Mouse (Mus musculus): ENCODE measurements around the gene Ltbp3. TPM values are rescaled to one million over a fixed set of nuclear protein-coding genes. Genes with fewer than 3 reads are reported as not detected.
A peak's percentile ranks its signal among the peaks of the same experiment; 100 is the strongest.

Ltbp3 gene
- polyA plus RNA-seq, 1 experiment from 2014 or later, result 35.2 TPM

DNA sequence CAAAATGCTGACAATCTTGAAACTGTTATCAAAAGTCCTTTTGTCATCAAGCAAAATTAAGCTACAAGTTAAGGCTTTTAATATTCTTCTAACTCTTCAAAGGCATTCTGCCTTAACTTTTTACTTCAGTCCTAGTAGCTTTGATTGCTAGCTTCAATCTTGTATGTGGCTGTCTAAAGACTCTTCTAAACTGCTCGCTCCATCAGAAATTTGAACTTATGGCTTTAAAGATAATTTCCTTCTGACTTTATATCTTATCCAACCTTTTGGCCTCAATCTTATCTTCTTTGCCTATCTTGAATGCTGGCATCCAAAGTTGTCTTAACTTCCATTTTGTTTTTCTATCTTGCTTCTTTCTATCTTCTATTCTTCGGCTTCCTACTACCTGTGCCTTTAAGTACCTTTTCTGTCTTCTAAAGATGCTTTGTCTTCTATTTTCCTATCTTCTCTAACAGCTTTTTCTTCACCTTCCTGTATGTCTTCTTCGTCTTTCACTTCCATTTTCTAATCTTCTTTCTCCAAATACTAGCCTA lies 60.8 kb downstream of the Ltbp3 start:
- H3K4me3 ChIP-seq (ENCODE audit: low read depth, low read length), result peak overlapping the region; percentile 92
- peaks cover 34% of the 10 kb centered on the region for H3K36me3 ChIP-seq (ENCODE audit: control insufficient read depth, insufficient read depth, low read length)
- peak overlapping the region; percentile 100 for H3K27ac ChIP-seq (ENCODE audit: low read length)
- peak overlapping the region; percentile 98 for H3K9ac ChIP-seq (replicated peaks; ENCODE audit: low read depth, low read length)
- ATAC-seq (ENCODE audit: insufficient number of reproducible peaks, insufficient read depth, low FRiP score, low read depth), result no peak
- H3K9me3 ChIP-seq (ENCODE audit: control insufficient read depth, low read depth, low read length), result no peaks in the 10 kb centered on the region
- peak overlapping the region; percentile 95 for H3K4me2 ChIP-seq (replicated peaks; ENCODE audit: low read depth, low read length)
- H3K4me1 ChIP-seq (ENCODE audit: control insufficient read depth, insufficient read depth, low read length), result peaks cover 33% of the 10 kb centered on the region
- 3% methylated on average over 3 of the region's 3 CpGs for WGBS
- H3K27me3 ChIP-seq (ENCODE audit: control insufficient read depth, insufficient read depth, low read length), result no peaks in the 10 kb centered on the region

DNA sequence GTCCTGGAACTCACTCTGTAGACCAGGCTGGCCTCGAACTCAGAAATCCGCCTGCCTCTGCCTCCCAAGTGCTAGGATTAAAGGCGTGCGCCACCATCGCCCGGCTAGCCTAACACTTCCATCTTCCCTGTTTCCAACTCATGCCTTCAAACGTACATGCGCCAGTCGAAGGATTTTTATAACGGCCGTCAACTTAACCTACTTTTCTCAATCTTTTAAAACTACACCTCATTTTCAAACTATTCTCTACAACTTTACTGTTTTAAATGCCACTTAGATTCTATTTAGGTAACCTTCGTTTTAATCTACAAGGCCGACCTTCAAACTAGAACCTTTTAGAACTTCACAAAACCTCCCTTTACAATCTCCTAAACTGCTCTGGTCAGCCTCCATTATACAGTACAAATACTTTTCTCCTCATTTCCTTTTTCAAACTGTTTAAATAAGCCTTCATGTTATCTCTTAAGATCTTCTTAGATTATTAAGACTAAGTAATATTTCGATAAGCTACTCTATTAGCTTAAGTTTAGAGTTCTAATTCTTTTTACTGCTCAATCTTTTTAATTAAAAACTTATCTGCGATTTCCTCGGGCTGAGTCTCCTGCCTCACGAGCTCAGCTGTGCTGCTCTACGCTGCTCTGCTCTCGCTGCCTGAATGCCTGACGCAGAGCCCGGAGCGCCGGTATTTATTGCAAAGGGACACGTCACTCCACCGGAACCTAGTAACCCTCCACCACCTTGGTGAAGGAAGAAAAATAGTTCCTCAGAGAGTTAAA lies 61.5 kb downstream of the Ltbp3 start:
- Histone ChIP-seq H3K4me1 (ENCODE audit: control insufficient read depth, insufficient read depth, low read length) (peaks cover 35% of the 10 kb centered on the region), H3K27me3 (ENCODE audit: control insufficient read depth, insufficient read depth, low read length) (no peaks in the 10 kb centered on the region), H3K9me3 (ENCODE audit: control insufficient read depth, low read depth, low read length) (no peaks in the 10 kb centered on the region), H3K4me3 (ENCODE audit: low read depth, low read length) (peak overlapping the region; percentile 92), H3K27ac (ENCODE audit: low read length) (peak overlapping the region; percentile 100), H3K36me3 (ENCODE audit: control insufficient read depth, insufficient read depth, low read length) (peaks cover 27% of the 10 kb centered on the region), H3K4me2 (replicated peaks; ENCODE audit: low read depth, low read length) (peak overlapping the region; percentile 95), H3K9ac (replicated peaks; ENCODE audit: low read depth, low read length) (peak overlapping the region; percentile 98)
- ATAC-seq (ENCODE audit: insufficient number of reproducible peaks, insufficient read depth, low FRiP score, low read depth), result peak; percentile 47; the same call in 1 of the 2 replicates
- WGBS, result under 1% methylated on average over 25 of the region's 25 CpGs

DNA sequence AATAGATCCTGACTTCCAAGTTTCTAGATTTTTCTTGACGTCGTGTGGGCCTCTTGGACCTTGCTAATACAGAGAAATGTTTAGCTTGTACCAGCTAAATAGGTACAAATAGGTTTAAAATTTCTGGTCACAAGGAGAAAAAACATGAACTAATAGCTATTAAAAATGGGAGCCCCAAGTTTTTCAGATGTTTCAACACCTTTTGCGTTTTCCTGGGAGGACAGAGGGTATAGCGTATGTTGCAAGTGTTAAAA lies 62.0 kb downstream of the Ltbp3 start:
- Histone ChIP-seq H3K36me3 (ENCODE audit: control insufficient read depth, insufficient read depth, low read length) (peaks cover 22% of the 10 kb centered on the region; the same call in 1 of the 2 replicates), H3K27me3 (ENCODE audit: control insufficient read depth, insufficient read depth, low read length) (no peaks in the 10 kb centered on the region), H3K4me3 (ENCODE audit: low read depth, low read length) (peak overlapping the region; percentile 53), H3K4me1 (ENCODE audit: control insufficient read depth, insufficient read depth, low read length) (peaks cover 30% of the 10 kb centered on the region), H3K9ac (replicated peaks; ENCODE audit: low read depth, low read length) (peak overlapping the region; percentile 90), H3K27ac (ENCODE audit: low read length) (peak overlapping the region; percentile 100), H3K4me2 (replicated peaks; ENCODE audit: low read depth, low read length) (peak overlapping the region; percentile 93), H3K9me3 (ENCODE audit: control insufficient read depth, low read depth, low read length) (no peaks in the 10 kb centered on the region)
- WGBS, result 0% methylated on average over 4 of the region's 4 CpGs
- no peak for ATAC-seq (ENCODE audit: insufficient number of reproducible peaks, insufficient read depth, low FRiP score, low read depth)

DNA sequence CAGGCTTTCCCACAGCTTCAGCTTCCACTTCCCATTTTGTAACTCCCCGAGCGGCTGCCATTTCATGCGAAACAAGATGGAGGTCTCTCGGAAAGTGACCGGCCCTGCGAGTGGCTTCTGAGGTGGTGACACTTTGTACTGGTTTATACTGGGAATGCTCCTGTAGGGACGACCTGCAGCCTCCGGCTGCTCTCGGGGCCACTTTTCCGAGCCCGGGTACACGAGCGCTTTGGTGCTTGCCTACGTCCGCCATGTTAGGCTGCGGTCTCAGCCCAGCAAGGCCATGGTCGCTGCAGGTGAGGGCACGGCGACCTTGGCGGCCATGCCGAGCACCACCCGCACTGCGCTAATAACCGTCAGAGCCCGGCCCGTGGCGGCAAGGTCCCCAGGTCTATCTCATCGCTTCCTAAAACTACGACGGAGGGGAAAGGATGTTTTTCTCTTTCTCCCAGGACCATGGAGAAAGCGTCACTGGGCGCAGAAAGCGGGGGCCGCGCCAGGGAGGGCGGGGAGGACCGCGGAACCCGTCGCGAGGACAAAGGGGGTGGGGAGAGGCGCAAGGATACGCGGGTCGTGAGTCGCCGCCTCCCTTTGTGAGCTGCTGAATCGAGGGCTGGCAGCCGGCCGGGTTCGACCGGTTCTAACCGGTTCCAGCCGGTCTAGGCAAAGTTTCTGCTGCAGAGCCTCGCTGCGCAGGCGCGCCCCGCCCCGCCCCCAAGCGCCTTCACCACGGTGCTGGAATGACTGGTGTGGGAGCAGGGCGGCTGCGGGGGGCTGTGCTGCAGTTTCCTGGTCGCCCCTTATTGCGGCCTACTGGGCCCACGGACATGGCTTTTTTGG lies 62.6 kb downstream of the Ltbp3 start:
- under 1% methylated on average over 67 of the region's 67 CpGs for WGBS
- peak; percentile 95 for ATAC-seq (ENCODE audit: insufficient number of reproducible peaks, insufficient read depth, low FRiP score, low read depth)
- Histone ChIP-seq H3K9me3 (ENCODE audit: control insufficient read depth, low read depth, low read length) (no peaks in the 10 kb centered on the region), H3K36me3 (ENCODE audit: control insufficient read depth, insufficient read depth, low read length) (peaks cover 17% of the 10 kb centered on the region; the same call in 1 of the 2 replicates), H3K9ac (replicated peaks; ENCODE audit: low read depth, low read length) (peak overlapping the region; percentile 90), H3K27ac (ENCODE audit: low read length) (peak overlapping the region; percentile 100), H3K4me2 (replicated peaks; ENCODE audit: low read depth, low read length) (peak overlapping the region; percentile 93), H3K4me1 (ENCODE audit: control insufficient read depth, insufficient read depth, low read length) (peaks cover 30% of the 10 kb centered on the region), H3K4me3 (ENCODE audit: low read depth, low read length) (peak overlapping the region; percentile 53), H3K27me3 (ENCODE audit: control insufficient read depth, insufficient read depth, low read length) (no peaks in the 10 kb centered on the region)

DNA sequence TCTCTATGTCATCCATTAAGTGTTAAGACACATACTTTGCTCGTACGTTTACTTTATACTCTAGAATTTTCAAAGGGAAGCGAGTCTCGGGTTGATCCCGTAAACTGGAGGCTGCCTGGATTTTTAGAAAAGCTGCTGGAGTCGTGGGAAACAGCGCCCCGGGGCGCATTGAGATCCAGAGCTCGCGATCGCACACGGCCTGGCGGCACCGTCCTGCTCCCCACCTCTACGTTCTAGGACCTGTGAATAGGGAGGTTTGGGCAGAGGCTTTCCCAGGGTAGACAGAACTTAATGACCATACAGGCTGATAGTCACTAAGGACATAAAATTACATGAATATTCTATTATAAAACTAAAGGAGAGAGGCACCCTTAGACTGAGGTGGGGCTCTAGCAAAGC lies 63.2 kb downstream of the Ltbp3 start:
- no peaks in the 10 kb centered on the region for H3K9me3 ChIP-seq (ENCODE audit: control insufficient read depth, low read depth, low read length)
- H3K9ac ChIP-seq (replicated peaks; ENCODE audit: low read depth, low read length), result peak overlapping the region; percentile 63
- no peaks in the 10 kb centered on the region for H3K27me3 ChIP-seq (ENCODE audit: control insufficient read depth, insufficient read depth, low read length)
- H3K36me3 ChIP-seq (ENCODE audit: control insufficient read depth, insufficient read depth, low read length), result peaks cover 12% of the 10 kb centered on the region; the same call in 1 of the 2 replicates
- peak overlapping the region; percentile 53 for H3K4me3 ChIP-seq (ENCODE audit: low read depth, low read length)
- peak overlapping the region; percentile 93 for H3K4me2 ChIP-seq (replicated peaks; ENCODE audit: low read depth, low read length)
- under 1% methylated on average over 16 of the region's 16 CpGs for WGBS
- H3K4me1 ChIP-seq (ENCODE audit: control insufficient read depth, insufficient read depth, low read length), result peaks cover 36% of the 10 kb centered on the region
- no peak for ATAC-seq (ENCODE audit: insufficient number of reproducible peaks, insufficient read depth, low FRiP score, low read depth)
- peak overlapping the region; percentile 100 for H3K27ac ChIP-seq (ENCODE audit: low read length)

DNA sequence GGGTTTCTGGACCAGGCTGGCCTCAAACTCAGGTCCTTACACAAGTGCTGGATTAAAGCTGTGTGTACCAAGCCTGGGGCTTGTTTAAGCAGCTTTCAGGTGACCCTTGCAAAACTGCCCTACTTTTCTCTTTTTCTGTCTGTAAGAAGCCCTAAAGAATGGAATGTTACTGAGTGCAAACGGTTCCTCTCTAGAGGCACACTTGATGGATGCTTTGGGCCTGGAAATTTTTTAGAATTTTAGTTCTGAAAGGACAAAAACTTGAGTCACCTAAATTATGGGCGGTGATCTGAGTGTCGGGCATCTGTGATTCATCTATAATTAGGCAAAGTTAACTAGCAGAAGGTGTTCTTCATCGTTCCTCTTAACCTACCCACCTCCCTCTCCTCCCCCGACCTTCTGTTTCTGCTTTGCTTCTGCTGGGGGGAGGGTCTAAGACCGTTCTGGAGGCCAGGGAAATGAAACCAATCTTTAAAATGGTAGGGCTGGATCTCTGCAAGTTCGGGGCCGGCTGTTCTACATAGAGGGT lies 63.7 kb downstream of the Ltbp3 start:
- Histone ChIP-seq H3K9me3 (ENCODE audit: control insufficient read depth, low read depth, low read length) (no peaks in the 10 kb centered on the region), H3K9ac (replicated peaks; ENCODE audit: low read depth, low read length) (peak overlapping the region; percentile 63; the same call in 1 of the 2 replicates), H3K27me3 (ENCODE audit: control insufficient read depth, insufficient read depth, low read length) (no peaks in the 10 kb centered on the region), H3K27ac (ENCODE audit: low read length) (peak overlapping the region; percentile 100), H3K4me3 (ENCODE audit: low read depth, low read length) (peak overlapping the region; percentile 53; the same call in 1 of the 2 replicates), H3K4me1 (ENCODE audit: control insufficient read depth, insufficient read depth, low read length) (peaks cover 39% of the 10 kb centered on the region), H3K4me2 (replicated peaks; ENCODE audit: low read depth, low read length) (peak overlapping the region; percentile 93), H3K36me3 (ENCODE audit: control insufficient read depth, insufficient read depth, low read length) (peaks cover 8% of the 10 kb centered on the region; the same call in 1 of the 2 replicates)
- WGBS, result 22% methylated on average over 8 of the region's 8 CpGs
- no peak for ATAC-seq (ENCODE audit: insufficient number of reproducible peaks, insufficient read depth, low FRiP score, low read depth)

DNA sequence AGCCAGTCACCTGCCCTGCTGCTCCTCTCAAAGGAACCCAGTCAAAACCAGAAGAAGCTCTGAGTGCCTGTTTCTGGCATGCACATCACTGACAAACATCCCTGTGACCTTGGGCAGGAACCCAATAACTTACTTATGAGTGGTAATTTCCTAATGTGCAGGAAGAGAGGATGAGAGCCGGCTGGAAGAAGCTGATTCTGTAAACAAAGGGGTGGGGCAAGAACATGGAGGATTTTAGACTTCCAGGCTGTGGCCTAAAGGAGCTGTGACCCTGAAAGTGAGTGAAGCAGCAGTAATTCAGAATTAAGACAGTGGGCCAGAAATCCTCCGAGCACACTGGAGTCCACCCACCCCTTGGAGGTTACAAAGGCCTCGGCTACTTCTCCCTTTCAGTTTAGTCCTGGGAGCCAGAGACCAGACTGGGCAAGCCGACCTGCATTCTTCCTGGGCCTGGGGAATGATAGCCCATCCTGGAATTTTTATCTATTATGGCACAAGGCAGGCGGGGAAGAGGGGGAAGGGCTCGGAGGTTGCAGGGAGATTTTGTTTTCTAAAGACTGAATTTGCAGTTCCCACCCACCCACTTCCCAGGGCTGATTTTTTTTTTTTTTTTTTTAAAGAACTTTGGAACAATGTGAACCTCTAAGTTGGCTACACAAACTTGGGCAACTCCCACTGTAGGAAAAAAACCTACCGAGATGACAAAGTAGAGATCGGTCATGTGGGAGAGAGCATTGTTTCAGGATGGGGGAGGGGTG lies 65.5 kb downstream of the Ltbp3 start:
- Histone ChIP-seq H3K9ac (replicated peaks; ENCODE audit: low read depth, low read length) (no peak overlapping the region), H3K27me3 (ENCODE audit: control insufficient read depth, insufficient read depth, low read length) (no peaks in the 10 kb centered on the region), H3K4me2 (replicated peaks; ENCODE audit: low read depth, low read length) (peak overlapping the region; percentile 22; the same call in 1 of the 2 replicates), H3K36me3 (ENCODE audit: control insufficient read depth, insufficient read depth, low read length) (no peaks in the 10 kb centered on the region), H3K4me1 (ENCODE audit: control insufficient read depth, insufficient read depth, low read length) (peaks cover 57% of the 10 kb centered on the region), H3K9me3 (ENCODE audit: control insufficient read depth, low read depth, low read length) (no peaks in the 10 kb centered on the region), H3K27ac (ENCODE audit: low read length) (peak overlapping the region; percentile 95), H3K4me3 (ENCODE audit: low read depth, low read length) (no peak overlapping the region)
- WGBS, result 6% methylated on average over 8 of the region's 8 CpGs
- ATAC-seq (ENCODE audit: insufficient number of reproducible peaks, insufficient read depth, low FRiP score, low read depth), result no peak

Data from stomach, embryonic 14.5 days (tissue).